Mouse (Mus musculus): Measurements from ENCODE around the gene Aif1.
A peak's percentile ranks its signal among the peaks of the same experiment; 100 is the strongest.

GRCm38 (mm10) chr17:35154616-35155015 is 21.3 kb downstream of the Aif1 start:
- no peak for TF ChIP-seq MYC (IDR thresholded peaks at IDR 0.05; ENCODE audit: low read depth, low read length)
- no peak for TF ChIP-seq NELFE (IDR thresholded peaks at IDR 0.05; ENCODE audit: low read depth, low read length)
- no peak for TF ChIP-seq CTCF (IDR thresholded peaks at IDR 0.05 in 2 of 3, conservative IDR thresholded peaks at IDR 0.05 in 1 of 3; ENCODE audit: control insufficient read depth in 1 of 3, insufficient read depth in 1 of 3, low read depth in 2 of 3, low read length in 3 of 3, poor library complexity in 1 of 3, severe bottlenecking in 1 of 3)
- no peak for TF ChIP-seq ZC3H11A (IDR thresholded peaks at IDR 0.05; ENCODE audit: low read depth, low read length)
- TF ChIP-seq KAT2A (conservative IDR thresholded peaks at IDR 0.05; ENCODE audit: low read depth, low read length): no peak
- no peak for TF ChIP-seq CHD1 (IDR thresholded peaks at IDR 0.05; ENCODE audit: low read depth, low read length)
- no peak for TF ChIP-seq EP300 (IDR thresholded peaks at IDR 0.05; ENCODE audit: low read depth in 1 of 2, low read length in 2 of 2)
- no peak for TF ChIP-seq CHD2 (IDR thresholded peaks at IDR 0.05; ENCODE audit: low read length)
- TF ChIP-seq ZKSCAN1 (IDR thresholded peaks at IDR 0.05; ENCODE audit: low read depth, low read length): no peak
- TF ChIP-seq POLR2A (IDR thresholded peaks at IDR 0.05; ENCODE audit: control insufficient read depth in 1 of 2, insufficient read depth in 1 of 2, low read depth in 1 of 2, low read length in 2 of 2, poor library complexity in 1 of 2): peak in 1 of 2 experiments; percentile 28; a peak in 1 of 4 replicates
- no peak for TF ChIP-seq POLR2AphosphoS2 (IDR thresholded peaks at IDR 0.05; ENCODE audit: low read length)
- TF ChIP-seq POLR2AphosphoS5 (IDR thresholded peaks at IDR 0.05; ENCODE audit: borderline replicate concordance, low read depth, low read length): no peak
- TF ChIP-seq MEF2A (IDR thresholded peaks at IDR 0.05; ENCODE audit: extremely low read depth, insufficient replicate concordance, low read depth, low read length, poor library complexity, severe bottlenecking): no peak
